14 mouse cellular contexts compared by ENCODE assay signal in the genomic region with DNA sequence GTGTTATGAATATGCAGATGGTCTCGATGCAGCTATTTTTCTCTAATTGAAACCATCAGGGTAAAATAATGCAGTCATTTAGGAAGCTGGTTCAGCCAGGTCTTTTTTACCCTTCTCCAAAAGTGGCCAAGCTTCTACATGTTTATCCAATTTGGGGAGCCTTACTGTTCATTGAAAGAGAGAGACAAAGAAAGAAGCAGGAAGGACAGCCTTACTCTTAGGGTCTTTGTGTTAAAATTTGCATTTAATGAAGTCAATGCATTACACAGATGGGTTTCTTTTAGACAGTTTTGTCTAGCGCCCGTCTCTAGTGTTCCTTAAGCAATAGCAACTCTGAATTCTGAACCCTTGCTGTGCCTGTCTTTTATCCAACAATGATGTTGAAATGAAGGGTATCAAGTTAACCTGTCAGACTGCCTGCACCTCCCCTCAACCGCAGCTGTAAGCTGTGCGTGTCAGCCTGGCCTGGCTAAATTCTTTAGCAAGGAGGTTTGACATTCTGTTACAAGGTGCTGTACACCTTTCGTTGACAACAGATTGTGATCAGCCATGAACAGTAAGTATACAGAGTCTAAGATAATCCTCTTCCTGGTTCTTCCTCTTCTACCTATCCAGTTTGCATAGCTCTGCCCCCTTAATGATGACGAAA.
DNase-seq lines count a peak whose midpoint lies in the region; ATAC-seq and TF ChIP-seq lines count a peak whose summit lies in the region.
"Had no signal": no experiment of that assay in that cellular context is flagged by ENCODE, and none has a peak within 500 bp of the region (broad histone marks: within the 10 kb centered on the region; RNA-seq: fewer than 3 reads in every experiment).

No protein-coding gene starts in this region.

- H3K9me3 ChIP-seq in neural tube, embryonic 14.5 days (ENCODE audit: control insufficient read depth, low read length): no peaks in the 10 kb centered on the region
- no peaks in the 10 kb centered on the region for H3K9me3 ChIP-seq in hindbrain, embryonic 16.5 days (ENCODE audit: control insufficient read depth, low read length)

- no peak for TF ChIP-seq CTCF in lung, adult 2 months (IDR thresholded peaks at IDR 0.05; ENCODE audit: insufficient read depth, low read length)

- H3K4me1 ChIP-seq in neural tube, embryonic 14.5 days (ENCODE audit: control insufficient read depth, insufficient read depth, low read length): peaks cover 5% of the 10 kb centered on the region; the same call in 1 of the 2 replicates
- H3K4me1 ChIP-seq in hindbrain, embryonic 16.5 days (ENCODE audit: control insufficient read depth, insufficient read depth, low read depth, low read length): no peaks in the 10 kb centered on the region
- no peaks in the 10 kb centered on the region for H3K4me1 ChIP-seq in lung, adult 2 months (ENCODE audit: control insufficient read depth, insufficient read depth, low read length)

- 48% methylated on average over 7 of the region's 7 CpGs for WGBS in neural tube, embryonic 14.5 days
- 29% methylated on average over 7 of the region's 7 CpGs for WGBS in hindbrain, embryonic 16.5 days
- WGBS in lung, adult 2 months: 82% methylated on average over 7 of the region's 7 CpGs

- 0 out of 2 replicates have a peak overlapping the region, but pooled peaks have one; percentile 10 for H3K27ac ChIP-seq in neural tube, embryonic 14.5 days (ENCODE audit: low read depth, low read length)
- no peak overlapping the region for H3K27ac ChIP-seq in hindbrain, embryonic 16.5 days (ENCODE audit: low read depth, low read length)

- no peak overlapping the region for H3K4me3 ChIP-seq in neural tube, embryonic 14.5 days (ENCODE audit: low read depth, low read length)
- no peak overlapping the region for H3K4me3 ChIP-seq in hindbrain, embryonic 16.5 days (ENCODE audit: low read length)
- no peak overlapping the region for H3K4me3 ChIP-seq in lung, adult 2 months (replicated peaks; ENCODE audit: extremely low read depth, low read depth, low read length)

- no peak for TF ChIP-seq POLR2A in lung, adult 2 months (IDR thresholded peaks at IDR 0.05; ENCODE audit: borderline replicate concordance, extremely low read depth, low read depth, low read length)

- H3K9ac ChIP-seq in neural tube, embryonic 14.5 days (replicated peaks; ENCODE audit: low read depth, low read length): no peak overlapping the region
- no peak overlapping the region for H3K9ac ChIP-seq in hindbrain, embryonic 16.5 days (ENCODE audit: low read depth, low read length)

- intact Hi-C loops in left cerebral cortex, postnatal 4 days (cut with DNase I): no loop called here

- no peak overlapping the region for H3K4me2 ChIP-seq in neural tube, embryonic 14.5 days (ENCODE audit: low read depth, low read length)
- H3K4me2 ChIP-seq in hindbrain, embryonic 16.5 days (ENCODE audit: low read length): no peak overlapping the region

- no peaks in the 10 kb centered on the region for H3K27me3 ChIP-seq in neural tube, embryonic 14.5 days (ENCODE audit: control insufficient read depth, insufficient read depth, low read length)
- H3K27me3 ChIP-seq in hindbrain, embryonic 16.5 days (replicated peaks; ENCODE audit: control insufficient read depth, insufficient read depth, low read length): no peaks in the 10 kb centered on the region

- DNase-seq in cerebellum, postnatal 36 days: no peak
- DNase-seq in neural tube, embryonic 10.5 days (ENCODE audit: extremely low spot score, low spot score): no peak
- no peak for DNase-seq in spleen, adult 18-20 months
- no peak for DNase-seq in left cerebral cortex, postnatal 4 days
- DNase-seq in lung, adult 2 months: no peak
- DNase-seq: cerebellum, postnatal 10 days; heart, adult 18-20 months; heart, postnatal 36 days; kidney, adult 9 months; liver; lung, postnatal 10 days had no signal

- ATAC-seq in cerebellum, adult (ENCODE audit: insufficient number of reproducible peaks, low FRiP score, low TSS enrichment): 0 out of 2 replicates have a peak, but pooled peaks have one; percentile 56
- ATAC-seq in neural tube, embryonic 14.5 days (ENCODE audit: low read depth): 0 out of 2 replicates have a peak, but pooled peaks have one; percentile 31
- 0 out of 2 replicates have a peak, but pooled peaks have one; percentile 40 for ATAC-seq in hindbrain, embryonic 16.5 days

- H3K36me3 ChIP-seq in neural tube, embryonic 14.5 days (ENCODE audit: control insufficient read depth, insufficient read depth, low read length): no peaks in the 10 kb centered on the region
- no peaks in the 10 kb centered on the region for H3K36me3 ChIP-seq in hindbrain, embryonic 16.5 days (ENCODE audit: control insufficient read depth, insufficient read depth, low read length)
